Mouse (Mus musculus) cortical plate, adult 2 months (tissue): ENCODE measurements at regions not wholly inside any gene's neighbourhood (a gene's known extent, or its start where the extent isn't known, plus 50 kb on each side); places are given as distances from the start of the nearest gene placed in this dataset.

ENCODE experiments used
- CTCF ChIP-seq: fragments of 200-500 bp; IDR thresholded peaks from 2 replicates; pipeline ENCODE4 v1.5.1; 2011; ENCODE audit warnings: mild to moderate bottlenecking, control low read depth, low read length; ENCODE audit not compliant: insufficient read depth; ENCODE audit errors: extremely low read depth
- POLR2A ChIP-seq: fragments of 200-500 bp; IDR thresholded peaks from 2 replicates; pipeline ENCODE4 v1.6.1; 2011; ENCODE audit warnings: mild to moderate bottlenecking, low read length, control low read depth; ENCODE audit not compliant: insufficient read depth; ENCODE audit errors: extremely low read depth

DNA sequence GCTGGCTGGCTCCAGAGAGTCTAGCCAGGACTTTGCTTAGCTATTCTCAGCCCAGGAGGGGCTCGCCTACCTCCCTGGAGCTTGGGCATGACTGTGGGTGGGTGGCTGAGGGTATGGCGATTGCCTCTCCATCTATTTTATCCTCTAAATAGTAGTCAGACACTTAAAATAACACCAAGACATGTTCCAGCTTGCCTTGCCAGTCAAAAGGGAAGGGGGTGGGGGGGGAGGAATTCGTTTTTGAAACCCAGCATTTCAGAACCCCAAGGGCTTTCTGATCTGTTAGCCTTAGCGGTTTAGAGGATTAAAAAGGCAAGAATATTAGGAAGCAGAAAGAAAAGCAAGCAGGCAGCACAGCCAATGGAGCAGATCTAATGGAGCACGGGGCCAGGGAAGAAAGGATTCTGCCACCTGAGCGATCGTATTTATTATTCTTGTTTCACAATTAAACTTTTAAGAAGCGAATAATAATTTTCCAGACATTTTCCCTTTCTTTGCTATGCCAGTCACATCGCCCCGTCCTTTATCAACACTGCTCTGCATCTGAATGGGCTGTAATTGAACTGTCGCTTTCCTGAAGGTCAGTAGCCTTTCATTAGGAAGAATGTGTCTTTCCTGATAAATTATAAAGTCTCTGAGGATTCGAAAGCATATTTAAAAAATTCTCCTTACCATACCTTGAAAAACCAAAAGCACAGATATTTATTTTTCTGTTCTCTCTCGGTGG is 417.3 kb upstream of the Id4 start:
- TF ChIP-seq POLR2A = no peak
- no peak for TF ChIP-seq CTCF
